Mouse (Mus musculus) ovary, adult 18-20 months (tissue): Measurements from ENCODE around the gene Mbd4.
A peak's percentile ranks its signal among the peaks of the same experiment; 100 is the strongest.

ENCODE experiments used
- DNase-seq: peaks from one replicate; pipeline ENCODE4 v3.0.0; 2022; ENCODE audit warnings: low spot score, mixed read lengths

Gene Mbd4

GRCm38 (mm10) chr6:115808488-115809231 lies 44.5 kb downstream of the Mbd4 start, which contains the start of gene Rpl32:
TSS of gene Rpl32 (minus strand) at chr6:115808747.
- peak; percentile 68 for DNase-seq

GRCm38 (mm10) chr6:115808196-115808487 lies 45.0 kb downstream of the Mbd4 start:
- no peak for DNase-seq

GRCm38 (mm10) chr6:115807464-115808195 lies 45.5 kb downstream of the Mbd4 start:
- no peak for DNase-seq

GRCm38 (mm10) chr6:115804432-115805192 lies 48.6 kb downstream of the Mbd4 start:
- no peak for DNase-seq

GRCm38 (mm10) chr6:115803541-115804382 lies 49.4 kb downstream of the Mbd4 start:
- DNase-seq: peak; percentile 53

GRCm38 (mm10) chr6:115801811-115802210 lies 51.4 kb downstream of the Mbd4 start:
- no peak for DNase-seq

GRCm38 (mm10) chr6:115792691-115793215 lies 60.4 kb downstream of the Mbd4 start:
- DNase-seq: no peak

- no peak for DNase-seq
Observed at GRCm38 (mm10) chr6:115791842-115792686, 61.1 kb downstream of the Mbd4 start.

GRCm38 (mm10) chr6:115791016-115791415 lies 62.2 kb downstream of the Mbd4 start:
- DNase-seq: no peak
